Mouse (Mus musculus) liver, embryonic 14.5 days (tissue): ENCODE measurements at regions not wholly inside any gene's neighbourhood (a gene's known extent, or its start where the extent isn't known, plus 50 kb on each side); places are given as distances from the start of the nearest gene placed in this dataset.

Experiments
- ATAC-seq: fragments of 200-750 bp; cut with Nextera tagmentation; 2 replicates; pipeline ENCODE4 v1.8.0; 2017; ENCODE audit warnings: moderate number of reproducible peaks, mild to moderate bottlenecking, moderate library complexity; ENCODE audit not compliant: insufficient read depth
- DNase-seq, 3 experiments: peaks; one replicate each; pipeline ENCODE4 v3.0.0-alpha.2; 2012 to 2013; ENCODE audit warnings: low read depth in 3 of 3, low spot score in 3 of 3
- H3K27ac ChIP-seq: fragments of 300-500 bp; sonication (generic); 2 replicates; pipeline ENCODE4 v1.5.1; 2014; ENCODE audit warnings: moderate library complexity, mild to moderate bottlenecking, control low read depth, inconsistent platforms
- H3K27me3 ChIP-seq: fragments of 300-500 bp; sonication (generic); 2 replicates; pipeline ENCODE4 v1.6.1; 2014; ENCODE audit warnings: mild to moderate bottlenecking, low read length, moderate library complexity; ENCODE audit not compliant: control insufficient read depth, insufficient read depth
- H3K36me3 ChIP-seq: fragments of 300-500 bp; sonication (generic); replicated peaks from 2 replicates; pipeline ENCODE4 v1.6.1; 2014; ENCODE audit warnings: low read depth; ENCODE audit not compliant: control insufficient read depth, insufficient read depth
- H3K4me1 ChIP-seq, 2 experiments: fragments of 200-500 bp in 1 of 2; fragments of 300-500 bp in 1 of 2; sonication (generic) in 1 of 2; replicated peaks; 2 replicates each; pipeline ENCODE4 v1.6.1; 2012 to 2014; ENCODE audit warnings: antibody characterized with exemption in 1 of 2, inconsistent platforms in 1 of 2, low read length in 1 of 2; ENCODE audit not compliant: control insufficient read depth in 2 of 2, insufficient read depth in 2 of 2
- H3K4me2 ChIP-seq: fragments of 300-500 bp; sonication (generic); 2 replicates; pipeline ENCODE4 v1.6.1; 2014; ENCODE audit warnings: low read depth, mild to moderate bottlenecking, control low read depth, moderate library complexity
- H3K4me3 ChIP-seq, 2 experiments: fragments of 200-500 bp in 1 of 2; fragments of 300-500 bp in 1 of 2; sonication (generic) in 1 of 2; 2 replicates each; pipeline ENCODE4 v1.5.1; 2012 to 2014; ENCODE audit warnings: low read depth in 2 of 2, low read length in 2 of 2, mild to moderate bottlenecking in 2 of 2, control low read depth in 1 of 2, inconsistent platforms in 1 of 2, moderate library complexity in 1 of 2; ENCODE audit not compliant: insufficient read depth in 1 of 2
- H3K9ac ChIP-seq: fragments of 300-500 bp; sonication (generic); replicated peaks from 2 replicates; pipeline ENCODE4 v1.6.1; 2014; ENCODE audit warnings: mild to moderate bottlenecking, control low read depth, moderate library complexity
- H3K9me3 ChIP-seq: fragments of 300-500 bp; sonication (generic); 2 replicates; pipeline ENCODE4 v1.6.1; 2016; ENCODE audit warnings: low read length, mixed read lengths; ENCODE audit not compliant: control insufficient read depth
- CTCF ChIP-seq: IDR thresholded peaks from 2 replicates; pipeline ENCODE4 v1.5.1; 2016; ENCODE audit warnings: antibody characterized with exemption, low read depth, control low read depth
- EP300 ChIP-seq: IDR thresholded peaks from 2 replicates; pipeline ENCODE4 v1.6.1; 2016; ENCODE audit warnings: antibody characterized with exemption, low read depth
- WGBS: fragments of 180-500 bp; shearing (Covaris S2); extraction: QIAGEN DNeasy Blood & Tissue Kit; methylation state at CpG from one replicate; pipeline ENCODE4 v1.1.7; 2014; ENCODE audit not compliant: insufficient replicate concordance; 5-methylcytosine and 5-hydroxymethylcytosine counted together

- no peak for ATAC-seq
- Histone ChIP-seq H3K4me2 (no peak overlapping the region), H3K36me3 (no peaks in the 10 kb centered on the region), H3K9ac (no peak overlapping the region), H3K9me3 (no peaks in the 10 kb centered on the region), H3K4me3 (no peak overlapping the region), H3K27me3 (no peaks in the 10 kb centered on the region), H3K27ac (no peak overlapping the region), H3K4me1 (peaks cover 0 to 4% of the 10 kb centered on the region in 2 experiments; a peak in 1 of 4 replicates)
- no peak for DNase-seq
- TF ChIP-seq EP300 (no peak), CTCF (no peak)
Measured at GRCm38 (mm10) chr8:25450544-25450943, 626.4 kb upstream of the Adam5 start.

GRCm38 (mm10) chr8:25449590-25449989 lies 625.4 kb upstream of the Adam5 start:
- Histone ChIP-seq H3K4me1 (peaks cover 0 to 10% of the 10 kb centered on the region in 2 experiments; a peak in 2 of 4 replicates), H3K27me3 (no peaks in the 10 kb centered on the region), H3K4me2 (no peak overlapping the region), H3K4me3 (no peak overlapping the region), H3K27ac (no peak overlapping the region), H3K9me3 (no peaks in the 10 kb centered on the region), H3K36me3 (no peaks in the 10 kb centered on the region), H3K9ac (no peak overlapping the region)
- WGBS = 68% methylated on average over 4 of the region's 4 CpGs
- no peak for DNase-seq
- ATAC-seq = no peak
- TF ChIP-seq CTCF (no peak), EP300 (no peak)

- H3K27ac ChIP-seq = no peak overlapping the region
- H3K9ac ChIP-seq = no peak overlapping the region
- DNase-seq (no peak), ATAC-seq (no peak)
- peaks cover 0 to 10% of the 10 kb centered on the region in 2 experiments; a peak in 2 of 4 replicates for H3K4me1 ChIP-seq
- H3K9me3 ChIP-seq = no peaks in the 10 kb centered on the region
- WGBS = 18% methylated on average over 4 of the region's 4 CpGs
- no peaks in the 10 kb centered on the region for H3K36me3 ChIP-seq
- no peak overlapping the region for H3K4me2 ChIP-seq
- H3K4me3 ChIP-seq = no peak overlapping the region
- TF ChIP-seq EP300 = no peak
- TF ChIP-seq CTCF = no peak
- no peaks in the 10 kb centered on the region for H3K27me3 ChIP-seq
Measured at GRCm38 (mm10) chr8:25447900-25448299, 623.7 kb upstream of the Adam5 start.

- Histone ChIP-seq H3K9me3 (no peaks in the 10 kb centered on the region), H3K36me3 (no peaks in the 10 kb centered on the region), H3K27ac (no peak overlapping the region), H3K4me3 (no peak overlapping the region), H3K4me1 (peaks cover 0 to 10% of the 10 kb centered on the region in 2 experiments; a peak in 2 of 4 replicates), H3K9ac (no peak overlapping the region), H3K4me2 (no peak overlapping the region), H3K27me3 (no peaks in the 10 kb centered on the region)
- ATAC-seq (no peak), DNase-seq (no peak)
- TF ChIP-seq CTCF (no peak), EP300 (no peak)
- WGBS = 23% methylated on average over 1 of the region's 1 CpGs
Measured at GRCm38 (mm10) chr8:25445968-25446367, 621.8 kb upstream of the Adam5 start.

- WGBS = 14% methylated on average over 5 of the region's 5 CpGs
- Histone ChIP-seq H3K4me3 (no peak overlapping the region), H3K27me3 (no peaks in the 10 kb centered on the region), H3K9me3 (no peaks in the 10 kb centered on the region), H3K4me1 (peaks cover 0 to 10% of the 10 kb centered on the region in 2 experiments; a peak in 2 of 4 replicates), H3K9ac (no peak overlapping the region), H3K4me2 (no peak overlapping the region), H3K36me3 (no peaks in the 10 kb centered on the region), H3K27ac (no peak overlapping the region)
- no peak for DNase-seq
- ATAC-seq = no peak
- TF ChIP-seq CTCF = no peak
- no peak for TF ChIP-seq EP300
Measured at GRCm38 (mm10) chr8:25445054-25445453, 620.9 kb upstream of the Adam5 start.
